Mouse (Mus musculus) ES-E14 (cell line): Measurements from ENCODE around the gene Inpp5e.

Experiments
- HCFC1 ChIP-seq: IDR thresholded peaks from 2 replicates; pipeline ENCODE4 v1.6.1; 2012; ENCODE audit warnings: low read length, inconsistent platforms, borderline replicate concordance; ENCODE audit not compliant: insufficient read depth
- ZNF384 ChIP-seq: IDR thresholded peaks from 2 replicates; pipeline ENCODE4 v1.6.1; 2012; ENCODE audit warnings: low read depth, low read length, inconsistent platforms

- TF ChIP-seq ZNF384 (no peak), HCFC1 (no peak)
These were observed 1.1 kb upstream of the Inpp5e start for GRCm38 (mm10) chr2:26410091-26410490.
